Mouse (Mus musculus): ENCODE data around the gene Rab6a. TPM values are rescaled to one million over a fixed set of nuclear protein-coding genes. Genes with fewer than 3 reads are reported as not detected.

Rab6a gene
- total RNA-seq, 2 experiments from 2014 or later: 298 to 307 TPM

- DNase-seq: no peak
- intact Hi-C loops (cut with DNase I): no loop called here
These were observed 70.8 kb downstream of the Rab6a start for GRCm38 (mm10) chr7:100678052-100678451.

DNA sequence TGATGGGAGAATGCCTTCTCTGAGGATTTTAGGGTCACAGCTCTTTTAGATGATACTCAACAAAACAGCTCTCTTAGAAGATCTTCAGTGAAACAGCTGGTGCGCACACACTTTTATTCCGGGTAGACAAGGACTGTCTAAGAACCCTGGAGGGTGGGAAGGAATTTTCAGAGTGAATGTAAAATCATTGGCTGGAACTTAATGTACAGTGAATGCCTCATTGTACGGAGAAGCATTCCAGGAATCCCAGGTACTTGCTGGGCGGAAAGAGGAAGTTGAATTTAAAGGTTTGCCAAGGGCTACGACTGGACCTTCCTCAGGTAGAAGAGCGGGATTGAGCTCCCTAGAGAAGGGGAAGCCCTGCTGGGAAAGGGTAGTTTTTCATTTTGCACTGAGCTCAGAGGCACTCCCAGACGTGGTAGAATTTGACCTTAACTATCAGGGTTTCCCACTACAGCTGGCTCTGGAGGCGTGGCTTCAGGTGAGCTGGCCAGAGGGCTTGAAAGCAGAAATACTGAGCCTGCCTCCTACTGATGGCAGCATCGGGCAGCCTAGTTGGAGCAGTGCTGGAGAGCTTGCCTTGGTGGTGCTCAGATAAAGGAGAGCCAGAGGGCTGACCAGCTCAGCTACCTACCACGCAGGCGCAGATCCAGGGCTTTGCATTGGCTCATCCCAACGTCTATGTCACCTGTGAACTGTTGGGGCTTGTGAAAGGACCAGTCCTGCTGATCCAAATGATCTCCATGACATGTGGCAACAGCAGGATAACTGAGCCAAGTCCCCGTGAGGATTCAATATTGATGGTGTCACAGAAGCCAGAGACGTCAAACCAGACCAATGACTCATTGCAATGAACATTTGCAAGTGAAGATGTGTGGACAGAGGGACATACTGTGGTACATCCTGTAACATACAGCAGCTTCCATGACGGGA is 72.0 kb downstream of the Rab6a start:
- intact Hi-C loops (cut with DNase I): no loop called here
- no peak for DNase-seq

DNA sequence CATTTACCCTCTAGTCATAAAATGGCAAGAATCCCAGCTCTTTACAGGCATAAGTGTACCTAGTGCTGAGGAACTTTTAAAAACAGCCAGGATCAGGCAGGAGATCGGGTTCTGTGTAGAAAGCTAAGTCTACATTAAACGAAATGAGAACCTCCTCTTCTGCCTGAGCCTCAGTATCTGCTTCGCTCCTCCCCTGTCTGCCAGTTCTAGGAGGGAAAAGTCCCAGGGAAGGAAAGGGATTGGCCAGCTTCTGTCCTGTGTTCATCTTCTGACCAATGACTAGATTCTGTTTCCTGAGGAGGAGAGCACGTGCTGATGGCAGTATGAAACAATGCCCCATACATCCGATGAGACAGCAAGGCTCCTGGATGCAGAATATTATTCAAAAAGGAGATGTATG is 73.9 kb downstream of the Rab6a start:
- DNase-seq: no peak
- intact Hi-C loops (cut with DNase I): no loop called here

DNA sequence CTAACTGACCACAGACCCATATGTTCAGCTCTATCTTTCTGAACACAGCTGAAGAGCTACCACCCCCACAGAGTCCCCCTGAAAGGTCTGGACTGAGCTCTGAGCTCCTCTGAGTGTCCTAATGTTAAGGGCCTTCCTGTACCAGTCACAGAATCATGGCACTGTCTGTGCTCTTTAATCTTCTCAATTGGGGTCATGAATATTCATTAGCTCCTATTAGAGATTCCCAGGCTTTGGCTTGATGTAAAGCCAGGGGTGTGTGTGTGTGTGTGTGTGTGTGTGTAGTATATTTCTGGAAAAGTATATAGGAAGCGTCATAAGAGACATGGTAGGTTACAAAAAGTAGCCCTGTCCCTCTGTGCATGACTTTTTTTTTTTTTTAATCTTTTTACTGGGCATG is 76.0 kb downstream of the Rab6a start:
- no peak for DNase-seq
- intact Hi-C loops (cut with DNase I): no loop called here

- intact Hi-C loops (cut with DNase I): no loop called here
- DNase-seq: no peak
These were observed 76.9 kb downstream of the Rab6a start for GRCm38 (mm10) chr7:100684081-100684480.

GRCm38 (mm10) chr7:100684538-100684937 is 77.3 kb downstream of the Rab6a start:
- intact Hi-C loops (cut with DNase I): no loop called here
- DNase-seq: peak; percentile 55

DNA sequence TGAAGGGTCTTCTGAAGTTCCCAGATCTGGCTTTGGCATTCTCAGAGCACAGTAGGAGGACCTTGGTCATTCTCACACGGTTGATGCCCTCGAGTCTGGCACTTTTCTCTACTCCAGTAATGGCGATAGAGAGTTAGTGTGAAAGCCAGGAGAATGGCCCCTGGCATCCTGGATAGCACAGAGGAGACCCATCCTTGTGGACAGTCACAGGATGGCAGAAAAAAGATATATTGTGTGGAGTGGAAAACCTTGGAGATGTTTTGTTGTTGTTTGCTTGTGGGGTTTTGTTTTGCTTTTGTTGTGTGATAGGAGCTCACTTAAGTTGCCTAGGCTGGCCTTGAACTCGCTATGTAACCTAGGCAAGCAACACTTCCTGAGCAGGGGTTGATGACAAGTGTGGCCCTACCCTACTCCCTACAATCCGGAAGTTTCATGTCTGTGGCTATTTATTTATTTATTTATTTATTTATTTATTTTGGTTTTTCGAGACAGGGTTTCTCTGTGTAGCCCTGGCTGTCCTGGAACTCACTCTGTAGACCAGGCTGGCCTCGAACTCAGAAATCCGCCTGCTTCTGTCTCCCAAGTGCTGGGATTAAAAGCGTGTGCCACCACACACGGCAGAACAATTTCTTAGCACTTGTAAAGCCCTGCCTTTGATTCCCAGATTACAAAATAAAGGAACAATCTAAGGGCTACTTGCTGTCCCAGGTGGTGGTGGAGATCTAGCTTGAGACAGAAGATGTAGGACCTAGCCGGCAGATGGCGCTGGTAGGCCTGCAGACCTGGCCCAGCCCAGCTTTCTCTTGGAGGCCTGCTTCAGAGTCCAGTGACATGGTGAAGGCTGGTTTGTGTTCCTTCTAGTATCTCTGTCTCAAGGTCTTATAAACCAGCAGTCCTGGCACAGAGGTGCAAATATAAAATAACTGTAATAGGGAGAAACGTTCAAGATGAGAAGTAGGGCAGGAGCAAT is 78.1 kb downstream of the Rab6a start:
- peak; percentile 85 for DNase-seq

GRCm38 (mm10) chr7:100688471-100688870 is 81.3 kb downstream of the Rab6a start:
- DNase-seq: no peak
- intact Hi-C loops (cut with DNase I): loop anchor here (5.0 kb wide), 1 partner anchor 129 kb away; no protein-coding TSS in a partner anchor

More for the DNA sequence above, 78.1 kb downstream of the Rab6a start:
- intact Hi-C loops (cut with DNase I): loop anchor here (5.0 kb wide), 1 partner anchor 132 kb away; no protein-coding TSS in a partner anchor

Other genes starting within 250 kb of the Rab6a start
- 10 to 100 TPM; 19.2 to 22.8 TPM for gene C2cd3, start 235.2 kb upstream of the Rab6a start, total RNA-seq (2021)
- gene Ppme1, start 235.1 kb upstream of the Rab6a start, total RNA-seq (2021): 100 to 1,000 TPM; 103 to 108 TPM
- under 1 TPM in 1 of 2 experiments, not detected in 1; 0.28 TPM for gene Ucp3, start 134.4 kb upstream of the Rab6a start, total RNA-seq (2021)
- gene Ucp2, start 114.1 kb upstream of the Rab6a start, total RNA-seq (2021): 10 to 100 TPM; 46.2 to 47.2 TPM
- gene Dnajb13, start 92.5 kb upstream of the Rab6a start, total RNA-seq (2021): under 1 TPM; 0.38 to 0.62 TPM
- gene Coa4, start 70.3 kb upstream of the Rab6a start, total RNA-seq (2021): 1 to 10 TPM; 8.9 to 9.0 TPM
- gene Mrpl48, start 891 bp downstream of the Rab6a start, total RNA-seq (2021): 10 to 100 TPM; 44.9 to 47.4 TPM
- gene Plekhb1, start 55.0 kb downstream of the Rab6a start, total RNA-seq (2021): 10 to 100 TPM; 11.6 to 14.3 TPM
- gene Fam168a, start 99.2 kb downstream of the Rab6a start, total RNA-seq (2021): 100 to 1,000 TPM; 240 to 242 TPM